Mouse (Mus musculus): ENCODE data around the gene Mb. TPM values are rescaled to one million over a fixed set of nuclear protein-coding genes. Genes with fewer than 3 reads are reported as not detected.
A peak's percentile ranks its signal among the peaks of the same experiment; 100 is the strongest.

The Mb gene
- polyA plus RNA-seq, 1 experiment: 1,055 TPM

GRCm38 (mm10) chr15:77091394-77091793 lies 40.9 kb upstream of the Mb start:
- Histone ChIP-seq H3ac (ENCODE audit: control insufficient read depth, insufficient read length) (no peak overlapping the region), H3K27me3 (ENCODE audit: control insufficient read depth, insufficient read depth, insufficient read length) (no peaks in the 10 kb centered on the region), H3K79me2 (ENCODE audit: control insufficient read depth, insufficient read depth) (peaks cover 36% of the 10 kb centered on the region), H3K36me3 (ENCODE audit: control insufficient read depth, insufficient read depth) (peaks cover 95% of the 10 kb centered on the region), H3K4me2 (ENCODE audit: low read depth) (no peak overlapping the region), H3K4me3 (no peak overlapping the region)
- TF ChIP-seq POLR2AphosphoS2 (IDR thresholded peaks at IDR 0.05; ENCODE audit: insufficient read length, low read depth): peak; percentile 64
- TF ChIP-seq SRF (IDR thresholded peaks at IDR 0.05; ENCODE audit: control insufficient read depth, insufficient read length, low read depth): no peak
- TF ChIP-seq POLR2A (IDR thresholded peaks at IDR 0.05; ENCODE audit: insufficient read length, low read depth): peak; percentile 53

GRCm38 (mm10) chr15:77090531-77090930 lies 40.1 kb upstream of the Mb start:
- peaks cover 36% of the 10 kb centered on the region for H3K79me2 ChIP-seq (ENCODE audit: control insufficient read depth, insufficient read depth)
- H3K27me3 ChIP-seq (ENCODE audit: control insufficient read depth, insufficient read depth, insufficient read length): no peaks in the 10 kb centered on the region
- TF ChIP-seq POLR2AphosphoS2 (IDR thresholded peaks at IDR 0.05; ENCODE audit: insufficient read length, low read depth) (peak; percentile 84), CEBPB (IDR thresholded peaks at IDR 0.05; ENCODE audit: insufficient read depth, poor library complexity, severe bottlenecking) (no peak), POLR2A (IDR thresholded peaks at IDR 0.05; ENCODE audit: insufficient read length, low read depth) (peak; percentile 68)
- H3K4me3 ChIP-seq: no peak overlapping the region
- no peak overlapping the region for H3ac ChIP-seq (ENCODE audit: control insufficient read depth, insufficient read length)
- peaks cover 95% of the 10 kb centered on the region for H3K36me3 ChIP-seq (ENCODE audit: control insufficient read depth, insufficient read depth)
- no peak overlapping the region for H3K4me2 ChIP-seq (ENCODE audit: low read depth)

GRCm38 (mm10) chr15:77089249-77089648 lies 38.8 kb upstream of the Mb start:
- Histone ChIP-seq H3K27me3 (ENCODE audit: control insufficient read depth, insufficient read depth, insufficient read length) (no peaks in the 10 kb centered on the region), H3K36me3 (ENCODE audit: control insufficient read depth, insufficient read depth) (peaks cover 95% of the 10 kb centered on the region), H3K4me3 (no peak overlapping the region), H3K4me2 (ENCODE audit: low read depth) (no peak overlapping the region), H3ac (ENCODE audit: control insufficient read depth, insufficient read length) (no peak overlapping the region), H3K79me2 (ENCODE audit: control insufficient read depth, insufficient read depth) (peaks cover 36% of the 10 kb centered on the region)
- TF ChIP-seq MYOD1 (IDR thresholded peaks at IDR 0.05; ENCODE audit: control insufficient read depth in 1 of 3, insufficient read length in 2 of 3, low read depth in 2 of 3) (peak in 1 of 3 experiments; percentile 25), TCF12 (IDR thresholded peaks at IDR 0.05; ENCODE audit: insufficient read depth, poor library complexity, severe bottlenecking) (no peak), POLR2AphosphoS2 (IDR thresholded peaks at IDR 0.05; ENCODE audit: insufficient read length, low read depth) (peak; percentile 79), USF1 (IDR thresholded peaks at IDR 0.05; ENCODE audit: low read depth) (no peak), TCF3 (IDR thresholded peaks at IDR 0.05; ENCODE audit: insufficient read length, low read depth) (no peak), MYOG (IDR thresholded peaks at IDR 0.05; ENCODE audit: control insufficient read depth in 1 of 3, insufficient read depth in 1 of 3, insufficient read length in 2 of 3, low read depth in 2 of 3) (no peak), SRF (IDR thresholded peaks at IDR 0.05; ENCODE audit: control insufficient read depth, insufficient read length, low read depth) (no peak), MAX (IDR thresholded peaks at IDR 0.05; ENCODE audit: low read depth) (no peak), REST (IDR thresholded peaks at IDR 0.05; ENCODE audit: insufficient read depth, insufficient read length) (no peak), E2F4 (IDR thresholded peaks at IDR 0.05; ENCODE audit: insufficient read depth) (no peak), POLR2A (IDR thresholded peaks at IDR 0.05; ENCODE audit: insufficient read length, low read depth) (peak; percentile 39)

GRCm38 (mm10) chr15:77086488-77086887 lies 36.0 kb upstream of the Mb start:
- peak; percentile 2 for TF ChIP-seq TCF12 (IDR thresholded peaks at IDR 0.05; ENCODE audit: insufficient read depth, poor library complexity, severe bottlenecking)
- TF ChIP-seq MYOD1 (IDR thresholded peaks at IDR 0.05; ENCODE audit: control insufficient read depth in 1 of 3, insufficient read length in 2 of 3, low read depth in 2 of 3): peak in 1 of 3 experiments; percentile 33
- TF ChIP-seq POLR2A (IDR thresholded peaks at IDR 0.05; ENCODE audit: insufficient read length, low read depth): no peak
- no peak overlapping the region for H3ac ChIP-seq (ENCODE audit: control insufficient read depth, insufficient read length)
- peaks cover 21% of the 10 kb centered on the region for H3K79me2 ChIP-seq (ENCODE audit: control insufficient read depth, insufficient read depth)
- peaks cover 96% of the 10 kb centered on the region for H3K36me3 ChIP-seq (ENCODE audit: control insufficient read depth, insufficient read depth)
- no peak overlapping the region for H3K4me3 ChIP-seq
- H3K4me2 ChIP-seq (ENCODE audit: low read depth): no peak overlapping the region
- no peaks in the 10 kb centered on the region for H3K27me3 ChIP-seq (ENCODE audit: control insufficient read depth, insufficient read depth, insufficient read length)

- peaks cover 96% of the 10 kb centered on the region for H3K36me3 ChIP-seq (ENCODE audit: control insufficient read depth, insufficient read depth)
- no peak overlapping the region for H3ac ChIP-seq (ENCODE audit: control insufficient read depth, insufficient read length)
- no peak overlapping the region for H3K4me2 ChIP-seq (ENCODE audit: low read depth)
- peaks cover 21% of the 10 kb centered on the region for H3K79me2 ChIP-seq (ENCODE audit: control insufficient read depth, insufficient read depth)
- TF ChIP-seq POLR2A (IDR thresholded peaks at IDR 0.05; ENCODE audit: insufficient read length, low read depth) (peak; percentile 13), MYOG (IDR thresholded peaks at IDR 0.05; ENCODE audit: control insufficient read depth in 1 of 3, insufficient read depth in 1 of 3, insufficient read length in 2 of 3, low read depth in 2 of 3) (peak in 2 of 3 experiments; percentile 22 to 53), MYOD1 (IDR thresholded peaks at IDR 0.05; ENCODE audit: control insufficient read depth in 1 of 3, insufficient read length in 2 of 3, low read depth in 2 of 3) (peak in 1 of 3 experiments; percentile 21), MAX (IDR thresholded peaks at IDR 0.05; ENCODE audit: low read depth) (no peak), POLR2AphosphoS2 (IDR thresholded peaks at IDR 0.05; ENCODE audit: insufficient read length, low read depth) (peak; percentile 91)
- no peak overlapping the region for H3K4me3 ChIP-seq
- no peaks in the 10 kb centered on the region for H3K27me3 ChIP-seq (ENCODE audit: control insufficient read depth, insufficient read depth, insufficient read length)
These were observed 35.3 kb upstream of the Mb start for GRCm38 (mm10) chr15:77085818-77086217.

GRCm38 (mm10) chr15:77081454-77081853 lies 31.0 kb upstream of the Mb start:
- no peak overlapping the region for H3ac ChIP-seq (ENCODE audit: control insufficient read depth, insufficient read length)
- no peaks in the 10 kb centered on the region for H3K79me2 ChIP-seq (ENCODE audit: control insufficient read depth, insufficient read depth)
- no peak overlapping the region for H3K4me3 ChIP-seq
- no peak for TF ChIP-seq TCF3 (IDR thresholded peaks at IDR 0.05; ENCODE audit: insufficient read length, low read depth)
- peak; percentile 48 for TF ChIP-seq POLR2A (IDR thresholded peaks at IDR 0.05; ENCODE audit: insufficient read length, low read depth)
- no peak for TF ChIP-seq MYOD1 (IDR thresholded peaks at IDR 0.05; ENCODE audit: control insufficient read depth in 1 of 3, insufficient read length in 2 of 3, low read depth in 2 of 3)
- no peak for TF ChIP-seq E2F4 (IDR thresholded peaks at IDR 0.05; ENCODE audit: insufficient read depth)
- no peak for TF ChIP-seq USF1 (IDR thresholded peaks at IDR 0.05; ENCODE audit: low read depth)
- TF ChIP-seq TCF12 (IDR thresholded peaks at IDR 0.05; ENCODE audit: insufficient read depth, poor library complexity, severe bottlenecking): no peak
- peak; percentile 90 for TF ChIP-seq POLR2AphosphoS2 (IDR thresholded peaks at IDR 0.05; ENCODE audit: insufficient read length, low read depth)
- no peak for TF ChIP-seq CEBPB (IDR thresholded peaks at IDR 0.05; ENCODE audit: insufficient read depth, poor library complexity, severe bottlenecking)
- peaks cover 100% of the 10 kb centered on the region for H3K36me3 ChIP-seq (ENCODE audit: control insufficient read depth, insufficient read depth)
- no peaks in the 10 kb centered on the region for H3K27me3 ChIP-seq (ENCODE audit: control insufficient read depth, insufficient read depth, insufficient read length)
- no peak overlapping the region for H3K4me2 ChIP-seq (ENCODE audit: low read depth)
